Mouse (Mus musculus): ENCODE measurements around the gene Pip4p1. TPM values are rescaled to one million over a fixed set of nuclear protein-coding genes. Genes with fewer than 3 reads are reported as not detected.
A peak's percentile ranks its signal among the peaks of the same experiment; 100 is the strongest.
"Not testable (repeated sequence)": the region's sequence is repeated elsewhere in the genome, so short reads cannot be mapped to it uniquely, and the experiment has no call there.

The Pip4p1 gene
- polyA plus RNA-seq, 1 experiment: 68.1 TPM

GRCm38 (mm10) chr14:50970822-50971221 lies 40.2 kb upstream of the Pip4p1 start:
- no peaks in the 10 kb centered on the region for H3K27me3 ChIP-seq (replicated peaks; ENCODE audit: control insufficient read depth, insufficient read depth, low read length)
- no peak overlapping the region for H3K27ac ChIP-seq (ENCODE audit: insufficient read depth, low read depth, low read length)
- DNase-seq: no peak
- WGBS: 50% methylated on average over 1 of the region's 1 CpGs
- no peak overlapping the region for H3K4me3 ChIP-seq (ENCODE audit: insufficient read depth, low read depth, low read length)
- H3K36me3 ChIP-seq (ENCODE audit: control insufficient read depth, insufficient read depth, low read length): no peaks in the 10 kb centered on the region
- TF ChIP-seq CTCF (conservative IDR thresholded peaks at IDR 0.05; ENCODE audit: insufficient read depth, insufficient read length, low read depth, low read length): no peak
- TF ChIP-seq POLR2A (IDR thresholded peaks at IDR 0.05; ENCODE audit: low read depth, low read length): no peak
- H3K4me1 ChIP-seq (ENCODE audit: control insufficient read depth, insufficient read depth, low read length): 0 out of 2 replicates have a peak, but pooled peaks cover 2% of the 10 kb centered on the region

DNA sequence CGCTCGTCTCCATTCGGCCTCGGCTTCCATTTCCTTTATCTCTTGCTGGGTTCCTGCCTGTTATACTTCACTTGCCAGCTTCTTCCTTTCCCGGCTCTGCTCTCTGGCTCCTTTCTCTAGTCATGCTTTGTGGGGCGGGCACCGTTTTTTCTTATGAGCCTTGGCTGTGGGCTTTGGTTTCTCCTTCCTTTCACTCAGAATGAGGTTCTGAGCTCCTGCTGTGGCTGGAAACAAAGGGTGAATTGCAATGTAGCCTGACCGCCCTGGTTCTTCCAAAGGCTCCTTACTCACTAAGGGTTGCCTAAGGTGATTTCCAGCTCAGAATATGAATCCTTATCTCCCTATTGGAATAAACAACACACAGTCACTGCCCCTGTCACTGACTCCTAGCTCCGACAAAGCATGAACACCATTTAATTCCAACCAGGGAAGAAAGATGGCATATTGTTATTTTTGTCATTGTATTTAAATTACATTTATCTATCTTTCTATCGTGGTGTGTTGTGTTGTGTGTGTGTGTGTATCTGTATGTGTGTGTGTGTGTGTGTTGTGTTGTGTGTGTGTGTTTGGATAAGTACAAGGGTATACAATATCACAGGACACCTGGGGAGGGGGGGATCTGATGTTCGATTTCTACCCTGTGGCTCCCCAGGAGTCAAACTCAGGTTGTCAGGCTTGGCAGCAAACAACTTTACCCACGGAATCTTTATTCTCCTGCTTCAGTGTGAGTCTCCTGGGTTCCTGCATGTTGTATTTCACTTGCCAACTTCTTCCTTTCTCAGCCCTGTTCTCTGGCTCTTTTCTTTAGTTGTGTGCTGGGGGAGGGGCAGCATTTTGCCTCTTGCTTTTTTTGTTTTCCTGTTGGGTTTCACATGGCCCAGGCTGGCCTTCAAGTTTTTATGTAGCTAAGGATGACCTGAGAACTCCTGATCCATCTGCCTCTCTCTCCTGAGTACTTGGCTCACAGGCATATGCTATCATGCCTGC lies 39.2 kb upstream of the Pip4p1 start:
- 53% methylated on average over 12 of the region's 12 CpGs for WGBS
- Histone ChIP-seq H3K4me1 (ENCODE audit: control insufficient read depth, insufficient read depth, low read length) (0 out of 2 replicates have a peak, but pooled peaks cover 2% of the 10 kb centered on the region), H3K27me3 (replicated peaks; ENCODE audit: control insufficient read depth, insufficient read depth, low read length) (no peaks in the 10 kb centered on the region), H3K4me3 (ENCODE audit: insufficient read depth, low read depth, low read length) (no peak overlapping the region), H3K27ac (ENCODE audit: insufficient read depth, low read depth, low read length) (no peak overlapping the region), H3K36me3 (ENCODE audit: control insufficient read depth, insufficient read depth, low read length) (no peaks in the 10 kb centered on the region)
- no peak for TF ChIP-seq CTCF (conservative IDR thresholded peaks at IDR 0.05; ENCODE audit: insufficient read depth, insufficient read length, low read depth, low read length)
- no peak for TF ChIP-seq POLR2A (IDR thresholded peaks at IDR 0.05; ENCODE audit: low read depth, low read length)
- no peak for DNase-seq

DNA sequence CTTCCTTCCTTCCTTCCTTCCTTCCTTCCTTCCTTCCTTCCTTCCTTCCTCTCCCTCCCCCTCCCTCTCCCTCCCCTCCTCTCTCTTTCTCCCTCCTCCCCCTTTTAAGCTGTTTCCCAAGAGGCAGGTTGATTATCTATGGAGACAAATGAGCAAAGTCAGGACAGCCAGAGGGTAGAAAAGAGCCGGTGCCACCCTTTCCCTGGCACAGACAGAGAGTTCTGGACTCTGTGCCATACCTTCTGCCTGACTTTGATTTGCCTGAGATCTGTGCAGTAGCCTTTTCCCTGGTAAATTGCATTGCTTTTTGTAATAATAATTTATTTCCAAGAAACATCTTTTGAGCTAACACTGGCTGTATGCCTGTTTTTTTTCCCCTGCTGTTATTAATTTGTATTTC lies 38.4 kb upstream of the Pip4p1 start:
- H3K27ac ChIP-seq (ENCODE audit: insufficient read depth, low read depth, low read length): no peak overlapping the region
- WGBS: 11% methylated on average over 1 of the region's 1 CpGs
- no peak overlapping the region for H3K4me3 ChIP-seq (ENCODE audit: insufficient read depth, low read depth, low read length)
- 0 out of 2 replicates have a peak, but pooled peaks cover 2% of the 10 kb centered on the region for H3K4me1 ChIP-seq (ENCODE audit: control insufficient read depth, insufficient read depth, low read length)
- H3K27me3 ChIP-seq (replicated peaks; ENCODE audit: control insufficient read depth, insufficient read depth, low read length): no peaks in the 10 kb centered on the region
- TF ChIP-seq POLR2A (IDR thresholded peaks at IDR 0.05; ENCODE audit: low read depth, low read length): no peak
- no peak for TF ChIP-seq CTCF (conservative IDR thresholded peaks at IDR 0.05; ENCODE audit: insufficient read depth, insufficient read length, low read depth, low read length)
- DNase-seq: no peak
- no peaks in the 10 kb centered on the region for H3K36me3 ChIP-seq (ENCODE audit: control insufficient read depth, insufficient read depth, low read length)

DNA sequence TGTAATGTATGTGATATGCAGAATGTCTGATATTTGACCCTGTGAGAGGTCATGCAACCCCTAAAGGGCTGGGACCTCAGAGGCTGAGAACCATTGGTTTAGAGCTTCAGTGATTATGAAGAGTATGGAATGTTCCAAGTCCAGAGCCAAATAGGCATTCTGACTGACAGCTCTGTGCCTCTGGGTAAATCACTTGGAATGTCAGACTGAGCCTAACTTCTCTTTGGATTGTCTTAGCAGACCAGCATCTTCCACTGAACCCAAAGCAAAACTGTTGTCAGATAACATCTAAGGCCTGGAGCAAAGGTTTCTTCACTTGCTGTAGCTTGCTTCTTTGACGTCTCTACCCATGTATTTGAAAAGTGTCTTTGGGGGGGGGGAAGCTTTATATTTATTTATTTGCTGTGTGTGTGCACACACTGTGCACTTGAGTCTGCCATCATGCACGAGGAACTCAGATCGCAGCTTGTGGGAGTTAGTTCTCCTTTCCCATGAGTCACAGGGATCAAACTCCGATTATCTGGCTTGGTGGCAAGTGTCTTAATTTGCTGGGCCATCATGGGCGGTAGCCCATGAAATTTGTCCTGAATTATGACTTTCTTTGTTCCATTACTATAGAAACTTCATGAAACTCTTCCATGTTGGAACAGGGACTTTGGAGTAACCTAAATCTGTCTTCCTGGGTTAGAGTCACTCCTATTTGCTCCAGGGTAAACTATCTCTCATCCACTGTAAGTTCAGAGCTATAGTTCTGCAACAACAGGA lies 37.7 kb upstream of the Pip4p1 start:
- no peak overlapping the region for H3K27ac ChIP-seq (ENCODE audit: insufficient read depth, low read depth, low read length)
- 59% methylated on average over 5 of the region's 5 CpGs for WGBS
- no peak overlapping the region for H3K4me3 ChIP-seq (ENCODE audit: insufficient read depth, low read depth, low read length)
- no peak for DNase-seq
- 0 out of 2 replicates have a peak, but pooled peaks cover 2% of the 10 kb centered on the region for H3K4me1 ChIP-seq (ENCODE audit: control insufficient read depth, insufficient read depth, low read length)
- TF ChIP-seq CTCF (conservative IDR thresholded peaks at IDR 0.05; ENCODE audit: insufficient read depth, insufficient read length, low read depth, low read length) (no peak), POLR2A (IDR thresholded peaks at IDR 0.05; ENCODE audit: low read depth, low read length) (no peak)
- H3K36me3 ChIP-seq (ENCODE audit: control insufficient read depth, insufficient read depth, low read length): no peaks in the 10 kb centered on the region
- no peaks in the 10 kb centered on the region for H3K27me3 ChIP-seq (replicated peaks; ENCODE audit: control insufficient read depth, insufficient read depth, low read length)

DNA sequence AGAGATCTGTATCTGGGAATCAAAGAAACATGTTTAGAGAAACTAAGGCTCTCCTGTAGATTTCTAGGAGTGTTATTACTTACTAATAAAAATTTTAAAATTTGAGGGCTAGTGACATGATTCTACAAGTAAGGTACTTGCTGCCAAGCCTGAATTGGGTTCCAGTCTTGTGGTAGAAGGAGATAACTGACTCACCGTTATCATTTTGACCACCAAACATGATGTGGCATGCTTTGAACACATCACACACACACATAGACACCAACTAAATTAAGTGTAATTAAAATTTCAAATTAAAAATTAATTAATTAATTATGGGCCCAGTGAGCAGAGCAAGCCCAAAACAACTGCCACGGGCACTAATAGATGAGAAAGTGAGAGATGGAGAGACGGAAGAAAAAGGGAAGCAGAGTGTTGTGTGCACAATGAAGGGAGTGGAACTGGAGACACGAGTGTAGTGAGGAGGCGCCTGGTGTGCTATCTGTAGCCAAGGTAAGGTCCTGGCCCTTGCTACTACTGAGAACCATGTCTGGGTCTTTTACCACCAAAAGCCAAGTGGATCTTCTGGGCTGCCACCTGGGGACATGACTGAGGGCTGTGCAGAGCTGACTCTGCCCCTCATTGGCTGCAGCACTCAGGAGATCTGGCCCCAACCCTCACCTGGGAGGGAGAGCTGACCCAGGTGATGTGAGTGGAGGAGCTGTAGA lies 27.8 kb upstream of the Pip4p1 start:
- DNase-seq; H3K27me3 ChIP-seq (replicated peaks; ENCODE audit: control insufficient read depth, insufficient read depth, low read length): not testable (repeated sequence)
- WGBS: 95% methylated on average over 5 of the region's 5 CpGs

DNA sequence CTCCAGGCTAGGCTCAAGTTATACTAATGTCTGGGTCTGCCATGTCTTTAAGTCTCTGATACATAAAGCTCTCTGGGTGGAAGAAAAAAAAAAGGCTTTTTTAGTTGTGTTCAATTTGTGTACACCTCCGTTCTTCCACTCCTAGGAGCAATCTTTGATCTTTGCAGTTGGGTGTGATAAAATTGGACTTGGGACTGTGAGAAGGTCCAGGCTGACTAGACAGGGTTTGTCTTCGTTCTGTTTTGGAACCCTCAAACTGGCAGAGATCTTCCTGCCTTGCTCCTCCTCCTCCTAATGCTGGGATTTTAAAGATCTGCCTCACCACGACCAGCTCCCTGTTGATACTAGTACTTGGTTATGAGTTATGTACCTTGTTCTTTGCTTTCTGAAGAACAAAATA lies 26.5 kb upstream of the Pip4p1 start:
- not testable (repeated sequence) for H3K4me1 ChIP-seq (ENCODE audit: control insufficient read depth, insufficient read depth, low read length); H3K36me3 ChIP-seq (ENCODE audit: control insufficient read depth, insufficient read depth, low read length); H3K4me3 ChIP-seq (ENCODE audit: insufficient read depth, low read depth, low read length); H3K27ac ChIP-seq (ENCODE audit: insufficient read depth, low read depth, low read length); H3K27me3 ChIP-seq (replicated peaks; ENCODE audit: control insufficient read depth, insufficient read depth, low read length)
- WGBS: 51% methylated on average over 3 of the region's 3 CpGs
- peak; percentile 67 for DNase-seq

More for the DNA sequence above, 27.8 kb upstream of the Pip4p1 start:
- H3K27ac ChIP-seq (ENCODE audit: insufficient read depth, low read depth, low read length); H3K36me3 ChIP-seq (ENCODE audit: control insufficient read depth, insufficient read depth, low read length); H3K4me1 ChIP-seq (ENCODE audit: control insufficient read depth, insufficient read depth, low read length); H3K4me3 ChIP-seq (ENCODE audit: insufficient read depth, low read depth, low read length): not testable (repeated sequence)

- H3K27ac ChIP-seq (ENCODE audit: insufficient read depth, low read depth, low read length); DNase-seq; H3K27me3 ChIP-seq (replicated peaks; ENCODE audit: control insufficient read depth, insufficient read depth, low read length); H3K36me3 ChIP-seq (ENCODE audit: control insufficient read depth, insufficient read depth, low read length); H3K4me1 ChIP-seq (ENCODE audit: control insufficient read depth, insufficient read depth, low read length); H3K4me3 ChIP-seq (ENCODE audit: insufficient read depth, low read depth, low read length): not testable (repeated sequence)
- WGBS: 81% methylated on average over 6 of the region's 6 CpGs
These were observed 26.1 kb upstream of the Pip4p1 start for GRCm38 (mm10) chr14:50956724-50957123.

DNA sequence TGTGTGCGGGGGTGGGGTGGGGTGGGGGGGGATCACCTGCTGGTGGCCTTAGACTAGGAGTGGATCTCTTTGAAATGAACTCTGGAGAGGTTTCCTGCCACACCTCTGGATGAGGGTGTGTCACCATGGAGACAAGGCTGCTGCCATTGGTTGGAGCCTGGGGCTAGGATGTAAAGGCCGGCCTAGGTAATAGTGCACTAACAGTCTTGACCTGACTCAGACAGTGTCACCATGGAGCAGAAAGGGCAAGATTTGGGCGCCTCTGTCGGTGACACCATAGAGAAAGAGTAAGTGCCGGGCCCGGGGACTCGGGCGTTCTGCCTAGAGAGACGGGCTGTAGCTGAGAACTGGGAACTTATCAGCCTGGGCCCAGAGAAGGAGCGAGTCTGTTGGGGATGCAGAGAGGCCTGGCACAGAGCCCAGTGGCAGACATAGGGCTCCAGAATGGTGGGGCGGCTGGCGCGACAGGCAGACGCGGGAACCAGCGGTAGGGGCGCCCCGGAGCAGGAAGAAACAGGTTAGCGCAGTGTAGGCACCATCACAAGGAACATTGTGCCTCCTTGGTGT lies 25.4 kb upstream of the Pip4p1 start, which contains the start of gene Pnp2:
TSS of gene Pnp2 (plus strand) at position 51 of the 567 bp plus-strand sequence.
- WGBS: 23% methylated on average over 19 of the region's 19 CpGs
- not testable (repeated sequence) for H3K4me1 ChIP-seq (ENCODE audit: control insufficient read depth, insufficient read depth, low read length); H3K27ac ChIP-seq (ENCODE audit: insufficient read depth, low read depth, low read length); H3K4me3 ChIP-seq (ENCODE audit: insufficient read depth, low read depth, low read length); H3K27me3 ChIP-seq (replicated peaks; ENCODE audit: control insufficient read depth, insufficient read depth, low read length); H3K36me3 ChIP-seq (ENCODE audit: control insufficient read depth, insufficient read depth, low read length)
- peak; percentile 68 for DNase-seq

All from kidney, adult 2 months (tissue).